Mouse (Mus musculus) gastrocnemius, adult 8-10 months (tissue): ENCODE data around the gene Dixdc1. TPM values are rescaled to one million over a fixed set of nuclear protein-coding genes. Genes with fewer than 3 reads are reported as not detected.
A peak's percentile ranks its signal among the peaks of the same experiment; 100 is the strongest.

Experiments
- DNase-seq, 2 experiments: peaks; one replicate each; pipeline ENCODE4 v3.0.0; 2022; ENCODE audit warnings: low spot score in 2 of 2
- total RNA-seq, 4 experiments: library from RNA; stranded (reverse); gene quantifications; 2 replicates each; pipeline ENCODE4 v1.2.4; 2022

Dixdc1 gene
- 1 to 10 TPM; 2.0 to 2.5 (median 2.1) TPM for total RNA-seq

DNA sequence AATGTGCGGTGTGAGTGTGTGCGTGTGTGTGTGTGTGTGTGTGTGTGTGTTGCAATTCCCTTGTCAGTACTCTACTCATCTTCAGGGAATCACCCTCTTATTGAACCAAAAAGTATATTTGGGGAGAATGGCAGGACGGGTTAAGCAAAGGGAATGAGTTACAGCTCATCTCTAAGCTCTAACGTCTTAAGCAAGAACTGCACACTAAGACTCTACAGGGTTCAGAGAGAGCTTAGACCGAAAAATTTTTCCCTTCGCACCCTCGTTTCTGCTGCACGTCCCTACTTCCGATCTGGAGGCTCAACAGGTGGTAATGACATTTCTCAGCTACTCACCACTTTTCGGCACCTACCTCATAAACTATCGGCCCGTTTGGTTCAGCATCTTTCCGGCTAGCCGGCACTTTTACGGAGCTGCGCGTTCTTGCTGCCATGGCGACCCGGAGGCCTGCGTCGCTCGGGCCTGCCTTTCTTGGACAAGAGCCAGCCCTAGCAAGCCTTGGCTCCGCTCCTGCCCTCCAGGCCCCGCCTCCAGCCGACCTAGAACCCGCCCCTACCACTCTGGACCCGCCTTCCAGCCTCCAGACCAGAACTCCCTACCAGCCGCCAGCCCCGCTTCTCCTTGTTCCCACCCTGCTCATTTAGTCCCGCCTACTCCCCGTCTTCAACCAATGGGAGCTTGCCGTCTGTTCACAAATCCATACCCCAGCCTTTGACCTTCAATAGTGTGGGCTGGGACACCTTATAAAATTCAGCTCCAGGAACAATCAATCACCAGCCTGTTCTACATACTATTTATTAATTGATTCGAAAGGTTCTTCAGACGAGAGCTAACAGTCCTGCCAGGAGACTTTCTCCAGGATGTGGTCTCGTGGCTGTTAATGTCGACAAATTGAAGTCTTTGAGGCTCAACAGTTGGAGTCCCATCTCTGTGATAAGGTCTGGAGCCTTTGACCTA lies at the start of gene Dixdc1:
Gene Dixdc1 (minus strand): TSS at position 604 of the 957 bp plus-strand sequence.
- DNase-seq: peak; percentile 93

DNA sequence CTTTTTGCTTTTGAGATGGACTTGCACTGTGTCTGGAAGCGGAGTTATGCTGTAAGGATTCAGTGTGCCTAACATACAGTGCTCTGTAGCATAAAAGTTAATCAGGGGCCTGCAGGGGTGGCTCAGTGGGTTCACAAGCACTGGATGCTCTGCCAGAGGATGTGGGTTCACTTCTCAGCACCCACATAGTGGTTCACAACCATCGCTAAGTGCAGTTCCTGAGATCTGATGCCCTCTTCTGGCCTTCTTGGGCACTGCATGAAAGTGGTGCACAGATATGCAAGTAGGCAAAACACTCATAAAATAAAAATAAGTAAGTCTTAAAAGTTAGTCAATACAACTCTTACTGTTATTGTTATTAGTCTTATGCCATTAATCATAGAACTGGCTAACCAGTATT lies 42.8 kb upstream of the Dixdc1 start:
- DNase-seq: no peak

DNA sequence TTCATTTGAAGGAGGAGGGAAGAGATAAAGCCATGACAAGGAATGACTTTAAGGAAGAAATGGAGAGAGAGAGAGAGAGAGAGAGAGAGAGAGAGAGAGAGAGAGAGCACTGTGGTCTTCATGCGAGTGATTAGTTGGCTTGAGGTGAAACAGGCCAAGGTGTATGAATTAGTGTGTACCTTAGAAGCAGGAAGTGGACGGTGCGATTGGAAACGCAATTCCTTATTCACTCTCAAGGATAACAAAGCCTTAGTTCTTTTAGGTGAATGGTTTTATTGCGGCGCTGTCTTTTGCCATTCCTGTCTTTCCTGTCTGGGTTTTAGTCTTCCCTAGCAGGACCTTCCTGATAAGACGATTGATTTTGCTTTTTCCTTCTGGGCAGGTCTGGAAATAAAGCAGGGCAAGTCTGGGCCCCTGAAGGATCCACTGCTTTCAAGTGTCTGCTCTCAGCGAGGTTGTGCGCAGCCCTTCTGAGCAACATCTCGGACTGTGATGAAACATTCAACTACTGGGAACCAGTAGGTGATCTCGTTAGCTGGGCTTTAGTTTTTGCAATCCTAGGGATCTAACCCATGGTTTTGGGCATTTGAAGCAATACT lies 36.9 kb upstream of the Dixdc1 start:
- no peak for DNase-seq

DNA sequence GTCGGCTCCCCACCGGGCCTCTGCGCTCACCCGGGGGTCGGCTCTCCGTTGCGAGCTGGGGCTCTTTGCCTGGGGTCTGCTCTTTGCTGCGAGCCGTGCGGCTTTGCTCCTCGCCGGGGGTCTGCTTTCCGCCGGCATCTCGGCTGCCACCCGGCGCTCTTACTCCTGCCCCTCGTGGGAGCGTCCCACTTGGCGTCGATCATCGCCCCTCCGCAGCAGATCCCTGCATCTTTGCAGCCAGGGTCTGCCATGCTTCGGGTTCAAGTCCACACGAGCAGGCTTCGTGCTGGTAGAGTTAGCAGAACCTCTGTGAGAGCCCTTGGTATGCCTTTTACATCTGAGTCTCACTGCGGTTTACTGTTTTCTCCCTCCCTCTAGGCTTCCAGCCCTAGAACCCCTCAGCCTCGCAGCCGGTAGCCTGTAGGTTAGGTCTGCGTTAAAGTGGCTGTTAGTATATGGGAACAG lies 36.4 kb upstream of the Dixdc1 start:
- DNase-seq: no peak

DNA sequence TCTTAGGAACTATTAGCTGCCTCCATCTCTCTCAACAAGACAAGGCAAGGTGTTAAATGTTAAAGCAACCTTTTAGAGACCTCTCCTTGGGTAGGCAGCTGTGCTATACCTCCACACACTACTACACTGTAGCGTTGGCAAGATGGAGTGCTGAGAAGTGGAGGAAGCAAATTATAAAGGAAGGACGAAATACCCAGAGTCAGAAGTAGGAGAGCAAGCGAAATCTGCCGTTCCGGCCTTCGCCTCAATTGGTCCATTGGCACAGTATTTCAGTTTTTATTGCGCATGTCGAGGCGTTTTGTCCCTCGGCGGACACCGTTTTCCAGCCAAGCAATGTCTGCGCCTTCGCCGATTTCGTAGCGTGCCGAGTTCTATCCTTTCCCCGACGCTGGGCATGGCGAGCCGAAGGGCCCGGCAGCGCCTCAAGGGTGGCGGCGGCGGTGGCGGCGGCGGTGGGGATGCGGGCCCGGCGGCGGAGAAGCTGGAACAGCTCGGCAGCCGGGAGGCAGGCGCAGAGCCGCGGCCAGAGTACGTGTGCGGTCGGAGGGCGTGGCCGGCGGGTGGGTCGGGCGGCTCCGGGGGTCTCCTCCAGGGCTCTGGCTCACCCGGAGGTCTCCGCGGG lies 35.8 kb upstream of the Dixdc1 start, which contains the start of the genes Alg9 and 1110032A03Rik:
Gene Alg9 (plus strand): TSS at position 29 of the 622 bp plus-strand sequence.
Gene 1110032A03Rik (minus strand): TSS at position 530 of the 622 bp plus-strand sequence.
- peak; percentile 72 to 75 for DNase-seq

DNA sequence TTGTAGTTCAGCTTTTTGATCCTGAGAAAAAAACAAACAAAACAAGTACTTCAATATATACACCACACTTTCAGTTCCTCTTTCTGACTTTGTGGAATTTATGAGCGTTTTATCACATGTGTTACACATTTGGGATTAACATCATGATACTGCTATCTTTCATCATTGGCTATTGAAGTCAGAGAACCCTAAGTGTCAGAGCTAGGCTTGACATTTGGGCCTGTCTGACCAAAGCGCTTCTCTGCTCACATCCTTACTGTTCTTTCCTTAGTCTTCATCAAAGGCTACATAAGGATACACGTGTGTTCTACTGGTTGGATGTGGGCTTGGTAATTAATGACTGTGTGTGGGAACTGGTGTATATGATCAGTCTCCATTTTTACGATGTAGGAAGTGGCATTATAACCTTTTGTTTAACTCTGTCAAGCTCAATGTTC lies 34.7 kb upstream of the Dixdc1 start:
- DNase-seq: no peak

DNA sequence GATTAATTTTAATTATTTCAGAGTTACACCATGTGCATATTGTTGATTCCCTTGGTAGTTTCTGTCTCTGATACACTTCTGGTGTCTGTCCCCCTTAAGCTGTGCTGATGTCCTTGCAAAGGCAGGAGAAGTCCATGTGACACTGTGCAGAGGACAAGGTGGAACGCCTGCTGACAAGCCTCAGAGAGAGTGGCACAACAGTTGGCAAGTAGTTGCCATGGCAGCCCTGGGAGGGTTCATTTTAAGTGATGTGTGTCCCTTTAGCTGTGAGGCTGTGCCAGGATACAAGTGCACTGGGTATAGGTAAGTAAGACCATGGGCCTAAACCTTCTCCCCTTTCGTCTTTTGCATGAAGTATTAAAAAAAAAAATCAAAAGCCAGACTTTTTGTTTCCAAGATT lies 30.7 kb upstream of the Dixdc1 start:
- no peak for DNase-seq

DNA sequence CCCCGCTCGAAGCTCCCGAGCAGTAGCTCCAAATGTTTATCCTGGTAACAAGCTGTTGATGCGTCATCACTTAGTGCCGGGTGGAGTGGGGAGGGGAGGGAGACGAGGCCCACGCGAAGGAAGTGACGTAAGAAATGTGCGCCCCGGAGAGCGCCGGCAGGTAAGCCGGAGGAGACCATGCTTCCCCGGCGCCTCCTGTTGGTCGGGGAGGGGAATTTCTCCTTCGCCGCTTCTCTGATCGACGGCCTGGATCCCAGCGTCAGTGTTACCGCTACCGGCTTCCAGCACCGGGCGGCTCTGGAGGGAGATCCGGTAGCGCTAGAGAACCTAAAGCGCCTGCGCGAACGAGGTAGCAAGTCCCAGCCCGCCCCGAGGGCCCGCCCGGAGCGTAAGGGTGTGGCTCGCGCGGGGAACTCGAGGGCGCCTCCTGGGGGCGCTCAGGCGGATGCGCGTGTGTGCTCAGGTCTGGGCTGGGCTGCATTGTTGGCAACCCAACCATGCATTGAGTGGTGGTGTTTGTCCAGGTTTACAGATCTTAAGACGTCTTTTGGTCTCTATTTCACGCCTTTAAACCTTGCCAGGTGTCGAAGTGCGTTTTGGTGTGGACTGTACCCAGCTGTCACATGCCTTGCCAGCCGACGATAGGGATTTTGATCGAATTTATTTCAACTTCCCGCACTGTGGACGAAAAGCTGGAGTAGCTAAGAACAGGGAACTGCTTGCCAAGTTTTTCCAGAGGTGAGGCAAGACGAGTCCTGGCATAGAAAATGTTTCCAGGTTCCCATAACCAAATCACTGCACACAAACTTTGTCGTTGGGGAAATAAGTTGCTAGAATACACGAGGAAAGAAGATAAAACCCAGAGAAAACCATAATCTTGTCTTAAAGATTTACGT lies 29.0 kb upstream of the Dixdc1 start, which contains the start of gene Fdxacb1:
Gene Fdxacb1 (plus strand): TSS at position 130 of the 896 bp plus-strand sequence.
- DNase-seq: peak; percentile 95 to 96

DNA sequence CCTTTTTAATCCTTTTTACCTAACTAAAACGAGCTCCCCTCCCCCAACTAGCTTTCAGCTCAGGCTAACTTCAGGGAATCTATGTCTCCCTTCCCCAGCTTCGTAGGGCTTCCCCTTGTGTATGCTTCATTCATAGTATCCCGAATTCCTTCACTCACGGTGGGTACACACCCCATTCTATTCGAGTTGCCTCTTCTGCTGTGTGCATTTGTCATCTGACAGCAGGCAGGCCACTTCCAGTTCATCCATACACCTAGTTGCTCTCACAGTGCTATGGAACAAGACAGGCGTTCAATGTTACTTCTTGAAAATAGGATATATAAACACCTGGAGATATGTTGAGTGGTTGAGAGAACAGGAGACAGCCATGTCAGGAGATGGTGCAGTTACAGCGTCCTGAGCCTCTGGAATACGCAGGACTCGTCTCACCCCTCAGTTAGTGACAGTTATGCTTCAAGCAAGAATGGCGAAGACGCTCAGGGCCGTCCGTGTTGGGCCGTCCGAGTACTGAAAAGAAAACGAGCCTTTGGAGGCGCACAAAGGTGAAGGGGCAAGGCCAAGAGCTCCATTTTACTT lies 28.3 kb upstream of the Dixdc1 start:
- DNase-seq: no peak

DNA sequence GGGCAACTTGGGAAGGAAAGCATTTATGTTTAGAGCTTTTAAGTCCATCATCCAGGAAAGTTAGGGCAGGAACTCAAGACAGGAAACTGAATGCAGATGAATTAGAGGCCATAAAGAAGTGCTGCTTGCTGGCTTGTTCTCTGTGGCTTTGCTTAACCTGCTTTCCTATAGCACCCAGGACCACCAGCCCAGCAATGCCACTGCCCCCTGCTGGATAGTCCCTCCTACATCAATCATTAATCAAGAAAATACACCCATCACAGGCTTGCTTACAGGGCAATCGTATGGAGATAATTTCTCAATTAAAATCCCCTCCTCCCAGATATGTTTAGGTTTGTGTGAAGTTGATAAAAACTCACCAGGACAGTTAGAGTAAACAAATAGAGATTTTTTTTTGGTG lies 24.0 kb upstream of the Dixdc1 start:
- no peak for DNase-seq

DNA sequence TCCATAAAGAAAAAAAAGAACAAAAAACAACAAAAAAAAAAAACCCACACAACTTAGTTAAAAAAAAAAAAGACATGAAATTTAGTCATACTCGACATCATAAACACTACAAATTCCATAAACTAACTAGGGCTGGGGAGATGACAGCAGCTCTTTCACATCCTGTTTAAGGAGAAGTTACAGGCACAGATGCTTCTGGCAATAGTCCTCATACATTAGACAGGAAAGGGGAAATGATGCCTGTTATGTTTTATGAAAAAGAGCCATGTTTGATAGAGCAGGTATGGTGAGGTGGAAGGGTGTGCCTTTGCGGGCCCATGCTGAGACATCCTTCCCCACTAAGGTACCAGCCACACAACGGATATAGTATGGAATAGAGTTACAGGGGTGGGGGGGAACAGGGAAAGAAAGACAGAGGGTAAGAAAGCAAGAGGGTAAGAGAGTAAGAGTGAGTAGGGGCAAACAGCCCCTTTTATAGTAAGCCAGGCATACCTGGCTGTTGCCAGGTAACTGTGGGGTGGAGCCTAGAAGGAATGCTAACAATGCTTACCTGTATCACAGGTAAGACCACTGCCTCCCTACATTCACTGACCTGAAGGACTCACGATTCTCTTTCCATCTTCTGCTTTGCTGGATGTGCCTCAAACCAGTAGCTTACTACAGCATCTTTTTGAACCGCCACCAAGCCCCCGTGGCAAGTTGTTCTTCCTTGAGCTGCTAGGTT lies 22.4 kb upstream of the Dixdc1 start:
- no peak for DNase-seq

DNA sequence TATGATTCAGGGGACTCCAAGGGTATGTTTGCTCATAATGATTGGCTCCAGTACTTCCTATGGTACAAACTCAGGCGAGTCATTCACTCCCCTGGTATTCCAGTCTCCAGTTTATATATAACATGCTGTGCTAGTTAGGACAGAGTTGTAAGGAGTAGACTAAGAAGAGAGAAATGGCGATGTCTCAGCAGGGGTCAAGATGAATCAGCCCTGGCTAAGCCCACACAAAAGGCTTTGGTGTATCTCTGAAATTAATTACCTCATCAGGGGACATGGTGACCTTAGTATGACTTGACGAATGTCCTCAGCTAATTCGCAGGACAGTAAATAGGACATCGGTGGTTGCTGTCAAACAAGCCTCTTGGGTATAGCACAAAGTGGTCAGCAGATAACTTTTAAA lies 17.4 kb upstream of the Dixdc1 start:
- DNase-seq: no peak

DNA sequence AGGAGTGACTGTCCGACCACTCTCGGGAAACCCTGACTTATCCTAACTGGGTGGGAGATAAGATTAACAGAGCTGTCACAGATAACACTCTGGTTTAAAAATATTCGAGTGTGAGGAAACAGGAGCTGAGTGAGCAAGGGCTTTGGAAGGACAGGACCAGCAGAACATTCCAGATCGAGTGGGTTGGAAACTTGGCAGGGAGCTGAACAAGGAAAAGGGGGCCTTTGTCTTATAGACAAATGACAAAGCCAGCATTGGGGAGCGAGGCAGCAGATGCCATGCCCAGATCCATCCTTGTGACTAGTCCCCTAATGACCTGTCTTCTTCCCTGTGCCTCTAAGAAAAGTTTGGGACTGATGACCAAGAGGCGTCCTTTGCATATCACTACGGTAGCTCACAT lies 14.6 kb upstream of the Dixdc1 start:
- no peak for DNase-seq

DNA sequence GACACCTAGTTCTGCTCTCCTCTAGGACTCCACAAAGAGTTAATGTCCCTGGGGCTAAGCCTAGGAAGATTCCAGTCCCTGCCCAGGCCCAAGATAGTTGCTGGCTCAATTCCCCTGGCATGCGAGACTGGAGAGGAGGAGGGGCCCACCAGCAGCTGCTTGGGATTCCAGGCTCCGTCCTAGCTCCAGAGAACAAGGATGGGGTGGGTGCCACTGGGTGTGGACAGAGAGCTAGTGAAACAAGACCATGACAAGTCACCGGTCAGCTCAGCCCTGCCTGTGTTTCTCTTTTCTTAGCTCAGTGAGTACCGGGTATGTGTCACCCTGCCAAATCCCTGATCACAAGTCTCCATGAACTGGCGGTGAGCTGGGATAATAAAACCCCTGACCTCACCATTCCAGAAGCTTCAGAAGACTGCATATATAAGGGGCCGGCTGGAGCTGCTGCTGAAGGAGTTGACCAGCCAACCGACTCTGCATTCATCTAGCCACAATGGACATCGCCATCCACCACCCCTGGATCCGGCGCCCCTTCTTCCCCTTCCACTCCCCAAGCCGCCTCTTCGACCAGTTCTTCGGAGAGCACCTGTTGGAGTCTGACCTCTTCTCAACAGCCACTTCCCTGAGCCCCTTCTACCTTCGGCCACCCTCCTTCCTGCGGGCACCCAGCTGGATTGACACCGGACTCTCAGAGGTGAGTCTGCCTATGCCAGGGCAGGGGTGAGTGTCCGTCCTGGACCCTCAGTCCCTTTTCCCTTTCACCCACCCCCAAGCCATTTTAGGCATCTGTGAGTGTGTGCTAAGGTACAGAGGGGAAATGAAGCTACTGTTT lies 13.7 kb upstream of the Dixdc1 start:
- peak; percentile 93 to 95 for DNase-seq

DNA sequence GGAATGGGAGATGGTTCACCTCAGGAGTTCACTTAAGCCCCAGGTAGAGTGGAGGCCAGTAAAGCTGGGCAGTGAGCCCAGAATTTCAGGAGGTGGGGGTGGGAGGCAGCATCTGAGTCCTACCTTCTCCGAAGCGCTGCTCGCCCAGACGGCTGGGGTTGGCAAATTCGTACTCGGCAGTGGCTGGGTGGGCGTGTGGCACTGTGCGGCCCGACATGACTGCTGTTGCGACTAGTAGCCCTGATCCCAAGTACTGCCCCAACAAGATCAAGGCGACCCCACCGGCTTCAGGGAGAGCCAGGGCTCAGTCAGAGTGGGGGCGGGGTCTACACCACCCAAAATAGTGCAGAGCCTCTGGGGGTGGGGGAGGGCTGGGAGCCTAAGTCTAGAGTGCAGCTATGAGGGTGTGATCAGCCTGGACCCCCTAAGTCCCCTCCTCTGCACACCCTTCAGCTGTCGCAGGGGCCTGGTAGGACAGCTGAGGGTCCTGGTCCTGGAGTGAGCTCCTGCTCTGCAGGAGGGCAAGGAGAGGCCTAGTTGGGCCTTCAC lies 12.8 kb upstream of the Dixdc1 start, which contains the start of gene Hspb2:
Gene Hspb2 (minus strand): TSS at position 301 of the 549 bp plus-strand sequence.
- peak; percentile 59 to 70 for DNase-seq

DNA sequence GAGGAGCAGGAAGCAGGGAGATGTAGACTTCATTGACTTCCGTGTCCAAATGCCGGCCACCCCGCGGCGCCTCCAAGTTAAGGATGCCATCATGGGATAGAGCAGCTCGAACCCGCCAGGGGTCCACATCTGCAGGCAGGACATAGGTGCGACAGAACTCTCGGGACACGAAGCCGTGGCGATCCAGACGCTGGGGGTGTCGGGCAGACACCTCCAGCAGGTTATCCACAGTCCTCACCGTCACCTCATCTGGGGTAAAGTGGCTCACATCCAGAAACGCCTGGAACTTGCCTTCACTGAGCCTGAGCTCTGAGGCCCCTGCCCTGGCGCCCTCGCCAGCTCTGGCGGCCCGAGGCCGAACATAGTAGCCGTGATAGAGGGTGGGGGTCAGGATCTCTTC lies 12.0 kb upstream of the Dixdc1 start, which contains the start of gene Cryab:
Gene Cryab (plus strand): TSS at position 3 of the 400 bp plus-strand sequence.
- DNase-seq: peak in 1 of 2 experiments; percentile 27

DNA sequence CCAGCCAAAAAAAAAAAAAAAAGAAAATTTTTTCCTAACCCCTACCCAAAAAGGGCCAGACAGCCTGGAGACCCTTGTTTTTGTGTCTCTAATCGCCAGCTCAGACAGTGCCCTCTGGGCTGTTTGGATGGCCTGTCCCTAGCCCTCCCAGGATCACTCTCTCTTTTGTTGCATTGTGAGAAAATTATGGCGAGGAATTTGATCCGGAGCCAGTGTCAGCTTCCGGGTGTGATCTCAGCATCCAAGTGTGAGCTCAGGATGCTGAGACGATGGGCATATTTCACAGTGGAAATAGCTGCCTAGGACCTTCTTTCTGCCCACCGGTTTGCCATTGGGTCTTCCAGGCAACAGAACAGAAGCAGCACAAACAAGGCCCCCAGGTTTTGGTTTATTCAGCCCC lies 11.4 kb upstream of the Dixdc1 start:
- no peak for DNase-seq

DNA sequence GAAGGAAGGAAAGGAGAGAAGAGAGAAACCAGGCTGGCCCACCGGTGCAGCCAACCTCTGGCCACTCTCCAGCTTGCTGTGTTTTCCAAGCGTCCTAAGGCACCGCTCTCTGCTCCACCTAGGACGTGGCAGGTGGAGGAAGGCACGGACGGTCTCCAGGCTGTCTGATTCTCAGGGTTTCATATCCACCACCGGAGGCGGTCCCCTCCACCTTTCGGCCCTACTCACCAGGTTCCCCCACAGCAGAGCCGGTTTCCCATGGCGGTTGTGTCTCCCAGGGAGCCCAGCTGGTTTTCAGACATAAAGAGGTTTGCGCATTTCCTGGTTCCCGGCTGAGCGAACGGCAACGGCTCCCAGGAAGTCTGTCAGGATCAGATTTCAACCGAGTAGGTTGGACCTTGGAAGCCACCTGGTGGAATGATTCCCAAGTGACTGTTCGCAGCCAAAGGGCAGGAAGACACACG lies 6.9 kb upstream of the Dixdc1 start, which contains the start of gene 2310030G06Rik:
Gene 2310030G06Rik (minus strand): TSS at position 323 of the 464 bp plus-strand sequence.
- no peak for DNase-seq
